Mouse (Mus musculus) monocyte, adult 59 days (primary cell): ENCODE data around the gene Idnk. TPM values are rescaled to one million over a fixed set of nuclear protein-coding genes. Genes with fewer than 3 reads are reported as not detected.

Experiments used
- total RNA-seq, 2 experiments: library from RNA; stranded (reverse); gene quantifications; one replicate each; pipeline ENCODE4 v1.2.4; 2023

Idnk gene
- 10 to 100 TPM; 60.6 to 63.2 TPM for total RNA-seq

DNA sequence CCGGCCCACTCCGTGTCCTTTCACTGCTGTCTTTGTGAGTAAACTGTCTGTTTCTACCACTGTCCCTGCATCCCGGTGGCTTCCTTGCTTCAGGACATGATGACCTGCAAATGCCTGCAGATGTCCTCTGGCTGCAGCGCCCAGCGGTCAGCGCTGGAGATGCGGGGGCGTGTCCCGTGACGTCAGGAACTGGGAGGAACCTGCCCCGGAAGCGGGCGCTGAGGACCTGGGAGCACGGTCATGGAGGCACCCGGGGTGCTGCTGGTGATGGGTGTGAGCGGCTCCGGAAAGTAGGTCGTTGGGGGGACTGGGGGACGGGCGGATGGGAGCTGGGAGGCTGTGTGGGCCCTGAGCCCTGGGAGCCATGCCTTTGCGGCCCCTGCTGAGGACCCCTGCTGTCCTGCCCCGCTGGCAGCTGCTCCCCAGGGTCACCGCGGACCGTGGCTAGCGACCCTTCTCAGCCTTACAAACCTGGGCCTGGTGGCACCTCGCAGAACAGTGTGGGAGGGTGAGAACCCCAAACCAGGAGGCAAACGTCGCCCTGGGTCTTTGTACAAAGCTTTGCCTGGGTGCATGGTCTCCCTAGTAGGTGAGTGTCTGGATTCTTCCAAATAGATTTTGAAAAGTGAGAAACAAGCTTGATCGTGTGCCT is at the start of gene Idnk:
Gene Idnk, plus strand, starts transcription at position 203 of the 652 bp plus-strand sequence.

DNA sequence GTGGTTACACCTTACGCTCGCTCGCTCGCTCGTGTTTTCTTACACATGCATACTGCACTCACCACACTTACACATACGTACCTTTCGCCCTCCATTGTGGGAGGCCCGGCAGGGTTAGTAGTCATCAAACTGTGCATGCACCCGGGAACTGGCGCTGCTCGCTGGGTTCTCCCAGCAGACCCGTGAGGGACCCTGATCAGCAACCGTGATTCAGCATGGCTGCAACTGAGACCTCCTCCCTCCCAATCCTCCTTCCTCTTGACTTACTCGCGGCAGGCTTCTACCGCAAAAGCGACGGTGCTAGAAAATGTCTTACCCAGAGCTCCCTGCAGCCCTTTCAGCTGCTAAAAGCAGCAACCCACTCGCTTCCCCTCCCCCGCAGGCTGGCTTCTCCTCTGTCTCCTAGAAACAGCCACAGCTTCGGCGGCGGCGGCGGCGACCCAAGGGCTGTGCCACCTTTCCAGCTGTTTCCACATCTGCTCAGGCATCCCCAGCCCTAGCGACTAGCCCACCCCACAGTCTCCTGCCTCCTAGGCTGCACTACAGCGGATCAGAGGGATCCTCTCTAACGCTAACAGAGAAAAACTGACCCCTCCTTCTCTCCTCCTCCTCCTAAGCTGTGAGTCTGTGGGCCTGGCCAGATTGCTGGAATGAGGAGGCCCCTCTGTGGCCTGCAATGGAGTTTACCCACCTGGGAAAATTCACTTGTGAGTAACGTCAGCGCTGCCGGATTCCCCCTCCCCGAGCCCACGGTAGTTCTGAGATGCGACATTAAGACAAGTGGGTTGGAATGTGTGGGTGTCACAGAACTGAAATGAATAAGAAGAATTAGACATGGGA is 44.2 kb upstream of the Idnk start, which contains the start of gene Klhl3:
Gene Klhl3, minus strand, starts transcription at position 532 of the 840 bp plus-strand sequence.

DNA sequence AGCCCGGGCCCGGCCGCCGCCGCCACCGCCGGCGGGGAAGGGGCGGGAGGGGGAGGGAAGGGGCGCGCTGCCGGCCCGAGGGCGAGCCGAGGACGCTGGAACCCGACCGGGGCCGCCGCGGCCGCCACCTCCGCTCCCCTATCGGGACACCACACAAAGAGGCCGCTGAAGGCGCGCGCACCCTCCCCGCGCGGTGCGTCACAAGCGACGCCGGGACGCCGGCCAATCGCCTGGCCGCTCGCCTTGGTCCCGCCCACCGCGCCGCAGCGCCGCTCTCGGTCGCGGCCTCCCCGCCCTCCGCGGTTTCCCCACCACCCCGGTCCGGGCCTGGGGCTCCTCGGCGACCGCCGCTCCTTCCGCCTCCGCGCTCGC is 29.1 kb upstream of the Idnk start, which contains the start of gene Hnrnpa0:
Gene Hnrnpa0, minus strand, starts transcription at position 161 of the 372 bp plus-strand sequence.

Other genes with a start within 250 kb of the Idnk start
- gene Spock1, start 249.3 kb upstream of the Idnk start, total RNA-seq, result under 1 TPM in 1 of 2 experiments, not detected in 1; 0.18 TPM
- under 1 TPM; 0.08 to 0.24 TPM for gene Klhl3, start 44.1 kb upstream of the Idnk start, total RNA-seq
- gene Hnrnpa0, start 29.1 kb upstream of the Idnk start, total RNA-seq, result 100 to 1,000 TPM in 1 of 2 experiments, 10 to 100 TPM in 1; 87.2 to 105 TPM
- gene Ubqln1, start 58.0 kb downstream of the Idnk start, total RNA-seq, result 10 to 100 TPM; 62.1 to 64.8 TPM
- 1 to 10 TPM; 4.7 to 7.0 TPM for gene Gkap1, start 118.0 kb downstream of the Idnk start, total RNA-seq
- under 1 TPM in 1 of 2 experiments, not detected in 1; 0.18 TPM for gene Kif27, start 201.5 kb downstream of the Idnk start, total RNA-seq
- 10 to 100 TPM; 16.8 to 18.4 TPM for gene 2210016F16Rik, start 227.6 kb downstream of the Idnk start, total RNA-seq
- gene Rmi1, start 244.6 kb downstream of the Idnk start, total RNA-seq, result 10 to 100 TPM; 25.9 to 28.4 TPM
- 1,000 to 10,000 TPM in 1 of 2 experiments, 100 to 1,000 TPM in 1; 987 to 1,116 TPM for gene Hnrnpk, start 245.7 kb downstream of the Idnk start, total RNA-seq